Mouse (Mus musculus) left cerebral cortex, postnatal 4 days (tissue): Measurements from ENCODE around the gene Cep170. TPM values are rescaled to one million over a fixed set of nuclear protein-coding genes. Genes with fewer than 3 reads are reported as not detected.
"Not testable (repeated sequence)": the region's sequence is repeated elsewhere in the genome, so short reads cannot be mapped to it uniquely, and the experiment has no call there.

Experiments used
- DNase-seq: peaks from one replicate; pipeline ENCODE4 v3.0.0-alpha.2; 2022
- intact Hi-C: fragments of 180-260 bp; cut with DNase I; formaldehyde crosslinking; loops from one replicate; pipeline ENCODE4 v1.15.1; 2025
- total RNA-seq, 2 experiments: library from RNA; stranded (reverse); gene quantifications; 2 replicates each; pipeline ENCODE4 v1.2.3; 2021

The Cep170 gene
- 100 to 1,000 TPM; 334 to 375 TPM for total RNA-seq

DNA sequence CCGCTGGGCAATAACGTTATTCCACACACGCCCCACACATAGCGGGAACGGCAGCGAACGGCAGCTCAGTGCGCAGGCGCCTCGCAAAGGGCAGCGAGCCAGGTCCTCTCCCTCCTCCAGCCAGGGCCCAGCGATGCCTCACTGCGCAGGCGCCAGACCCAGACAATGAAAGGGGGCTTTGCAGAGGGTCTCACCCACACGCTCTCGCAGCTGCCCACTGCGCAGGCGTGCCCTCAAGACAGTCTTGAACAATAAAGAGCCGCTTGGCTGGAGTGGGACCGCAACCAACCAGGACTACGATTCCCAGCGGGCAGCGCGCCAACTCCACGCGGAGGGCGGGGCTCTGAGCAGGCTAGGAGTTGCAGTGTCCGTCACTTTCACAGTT is at the start of gene Cep170:
Cep170 (minus strand) TSS at position 32 of the 385 bp plus-strand sequence.
- intact Hi-C loops: no loop called here
- DNase-seq: peak; percentile 100

DNA sequence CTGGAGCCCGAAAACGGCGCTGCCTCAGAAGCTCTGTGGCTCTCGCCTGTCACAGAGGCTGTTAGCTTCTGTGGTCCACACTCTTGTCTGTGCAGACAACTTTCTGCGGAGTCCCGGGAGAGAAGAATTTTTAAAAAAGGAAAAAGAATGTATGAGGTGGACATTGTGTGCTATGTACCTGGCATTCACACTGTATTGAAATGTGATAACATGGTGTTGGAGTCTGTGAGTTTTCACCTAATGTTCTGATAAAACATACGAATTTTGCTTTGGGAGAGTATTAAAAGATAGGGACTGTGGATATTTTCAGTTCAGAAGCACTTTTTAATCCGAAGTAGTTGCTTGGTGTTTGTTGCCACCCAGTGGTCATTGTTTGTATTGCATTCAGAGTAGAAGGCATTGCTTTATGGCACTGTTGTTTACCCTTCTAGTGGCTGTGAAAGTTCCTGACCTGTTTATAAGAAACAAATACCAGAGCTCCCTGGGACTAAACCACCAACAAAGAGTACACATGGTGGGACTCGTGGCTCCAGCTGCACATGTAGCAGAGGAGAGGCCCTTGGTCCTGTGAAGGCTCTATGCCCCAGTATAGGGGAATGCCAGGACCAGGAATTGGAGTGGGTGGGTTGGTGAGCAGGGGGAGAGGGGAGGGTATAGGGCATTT is 48.2 kb upstream of the Cep170 start:
- DNase-seq: peak; percentile 57
- intact Hi-C loops: loop anchor here (2.0 to 10.0 kb wide), 2 partner anchors 147 to 925 kb away; no protein-coding TSS in a partner anchor

- intact Hi-C loops: no loop called here
- DNase-seq: no peak
Measured at GRCm38 (mm10) chr1:176852813-176853590, 39.1 kb upstream of the Cep170 start.

DNA sequence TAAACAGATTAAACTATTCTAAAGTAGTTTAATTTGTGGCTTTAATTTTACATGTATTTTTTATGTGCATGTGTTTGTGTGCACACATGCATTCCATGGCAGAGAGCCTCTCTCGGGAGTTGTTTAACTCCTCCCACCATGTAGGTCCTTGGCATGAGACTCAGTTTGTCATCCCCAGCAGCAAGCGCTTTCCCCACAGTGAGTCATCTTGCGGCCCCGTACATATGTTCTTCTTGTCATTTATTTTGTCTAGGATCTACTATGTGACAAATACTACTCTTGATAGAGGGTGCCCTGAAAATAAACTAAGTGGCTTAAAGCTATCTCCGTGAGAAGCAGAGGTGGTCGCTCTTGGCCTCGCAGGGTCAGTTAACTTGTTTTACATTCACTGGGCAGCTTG is 37.5 kb upstream of the Cep170 start:
- intact Hi-C loops: no loop called here
- DNase-seq: no peak

DNA sequence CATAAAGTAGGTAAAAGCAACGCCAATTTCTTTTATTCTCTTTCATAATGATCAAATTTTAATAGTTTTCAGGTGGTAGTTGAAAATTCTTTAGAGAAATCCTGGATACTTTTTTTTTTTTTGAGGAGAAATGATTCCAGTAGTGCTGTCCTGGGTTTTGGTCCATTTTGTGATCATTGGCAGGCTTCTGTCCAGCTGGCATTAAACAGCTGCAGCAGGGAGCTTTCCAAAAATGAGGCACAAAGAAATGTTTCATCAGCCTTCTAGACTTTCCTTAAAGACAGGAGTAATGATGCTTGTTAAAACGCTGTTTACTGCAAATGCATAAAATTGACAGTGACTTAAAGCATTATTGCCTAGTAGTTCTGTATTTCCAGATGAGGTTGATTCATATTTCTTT is 35.5 kb upstream of the Cep170 start:
- DNase-seq: no peak
- intact Hi-C loops: no loop called here

DNA sequence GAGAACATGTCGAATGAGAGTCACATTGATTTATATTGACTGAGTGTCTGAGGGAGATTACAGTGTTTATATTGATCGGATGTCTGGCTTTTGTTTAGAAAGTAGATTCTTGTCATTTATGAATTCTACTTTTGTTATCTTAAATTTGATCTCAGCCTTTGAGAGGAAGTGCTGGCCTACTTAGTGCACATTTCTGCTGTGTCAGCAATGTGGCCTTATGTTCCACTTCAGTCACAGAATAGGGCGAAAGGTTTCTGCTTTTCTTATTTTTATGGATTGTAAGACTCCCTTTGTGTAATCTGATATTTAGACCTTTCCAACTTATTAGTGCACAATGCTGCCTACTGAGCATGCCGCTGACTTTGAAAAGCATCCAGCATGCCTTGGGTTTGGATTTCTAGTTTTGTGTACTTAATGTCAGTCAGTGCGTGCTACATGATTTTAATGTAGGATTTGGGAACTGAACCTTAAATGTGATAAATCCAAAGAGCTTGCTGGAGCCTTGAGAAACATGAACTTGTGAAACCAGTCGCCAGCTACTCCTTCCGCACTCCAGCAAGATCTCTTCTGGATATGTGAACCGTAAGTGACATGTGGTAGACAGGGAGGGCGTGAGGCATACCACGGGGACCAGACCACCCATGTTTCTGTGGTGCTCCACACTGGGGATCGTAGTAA is 34.9 kb upstream of the Cep170 start:
- no peak for DNase-seq
- intact Hi-C loops: no loop called here

DNA sequence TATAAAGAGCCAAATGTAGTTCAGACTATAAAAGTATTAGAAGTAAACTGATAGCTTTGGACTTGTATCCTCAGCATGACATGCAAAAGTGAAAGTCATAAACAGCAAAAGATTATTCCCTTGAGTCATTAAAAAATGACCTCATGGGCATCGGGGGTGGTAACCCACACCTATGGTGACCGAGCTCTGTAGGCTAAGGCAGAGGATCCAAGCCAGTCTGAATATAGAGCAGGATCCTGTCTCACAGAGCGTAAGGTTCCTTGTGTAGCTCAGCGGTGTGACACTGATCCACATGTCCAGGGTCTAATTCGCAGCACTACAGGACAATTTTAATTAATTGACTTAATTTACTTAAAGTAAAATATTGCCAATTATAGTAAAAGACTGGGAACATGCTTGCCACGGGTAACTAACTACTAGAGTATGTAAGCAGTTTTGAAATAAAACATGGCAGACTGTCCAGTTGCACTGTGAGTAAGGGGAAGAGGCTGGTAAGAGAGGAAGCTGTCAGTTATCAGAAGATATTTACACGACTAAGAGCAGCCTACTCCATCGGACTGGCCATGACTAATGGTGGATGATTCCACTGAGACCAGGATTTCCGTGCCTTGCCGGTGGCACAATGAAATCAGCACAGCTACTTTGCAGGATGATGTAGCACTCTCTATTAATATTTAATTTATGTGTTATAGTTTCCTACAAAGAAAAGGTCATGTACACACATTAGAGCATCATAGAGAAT is 33.4 kb upstream of the Cep170 start:
- intact Hi-C loops: no loop called here
- no peak for DNase-seq

- intact Hi-C loops: no loop called here
- DNase-seq: no peak
Measured at GRCm38 (mm10) chr1:176845082-176845977, 31.5 kb upstream of the Cep170 start.

- DNase-seq, intact Hi-C loops: not testable (repeated sequence)
Measured at GRCm38 (mm10) chr1:176836562-176836961, 22.7 kb upstream of the Cep170 start.

DNA sequence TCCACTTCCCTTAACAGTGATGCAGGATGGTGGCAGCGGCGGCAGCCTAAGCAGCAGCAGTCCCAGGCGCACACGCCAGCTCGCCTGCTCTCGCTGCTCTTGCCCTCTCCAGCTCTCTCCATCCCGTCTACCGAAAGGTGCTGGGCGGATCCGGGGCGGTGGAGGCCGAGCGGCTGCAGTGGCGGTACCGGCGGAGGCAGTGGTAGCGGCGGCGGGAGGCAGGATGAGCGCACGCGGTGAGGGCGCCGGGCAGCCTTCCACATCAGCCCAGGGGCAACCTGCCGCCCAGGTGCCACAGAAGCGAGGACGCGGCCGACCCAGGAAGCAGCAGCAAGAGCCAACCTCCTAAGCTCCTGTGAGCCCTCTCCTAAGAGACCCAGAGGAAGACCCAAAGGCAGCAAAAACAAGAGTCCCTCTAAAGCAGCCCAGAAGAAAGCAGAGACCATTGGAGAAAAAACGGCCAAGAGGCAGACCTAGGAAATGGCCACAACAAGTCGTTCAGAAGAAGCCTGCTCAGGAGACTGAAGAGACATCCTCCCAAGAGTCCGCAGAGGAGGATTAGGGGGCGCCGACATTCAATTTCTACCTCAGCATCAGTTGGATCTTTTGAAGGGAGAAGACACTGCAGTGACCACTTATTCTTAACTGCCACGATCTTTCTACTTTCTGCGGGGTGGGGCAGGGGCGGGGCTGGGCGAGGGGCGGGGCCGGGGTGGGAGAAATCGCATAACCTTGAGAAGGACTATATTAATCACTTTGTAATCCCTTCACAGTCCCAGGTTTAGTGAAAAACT is 21.8 kb upstream of the Cep170 start:
- intact Hi-C loops: no loop called here
- DNase-seq: no peak

GRCm38 (mm10) chr1:176834880-176835279 is 21.0 kb upstream of the Cep170 start:
- DNase-seq: no peak
- intact Hi-C loops: no loop called here

- intact Hi-C loops: no loop called here
- no peak for DNase-seq
Measured at GRCm38 (mm10) chr1:176833948-176834347, 20.1 kb upstream of the Cep170 start.

DNA sequence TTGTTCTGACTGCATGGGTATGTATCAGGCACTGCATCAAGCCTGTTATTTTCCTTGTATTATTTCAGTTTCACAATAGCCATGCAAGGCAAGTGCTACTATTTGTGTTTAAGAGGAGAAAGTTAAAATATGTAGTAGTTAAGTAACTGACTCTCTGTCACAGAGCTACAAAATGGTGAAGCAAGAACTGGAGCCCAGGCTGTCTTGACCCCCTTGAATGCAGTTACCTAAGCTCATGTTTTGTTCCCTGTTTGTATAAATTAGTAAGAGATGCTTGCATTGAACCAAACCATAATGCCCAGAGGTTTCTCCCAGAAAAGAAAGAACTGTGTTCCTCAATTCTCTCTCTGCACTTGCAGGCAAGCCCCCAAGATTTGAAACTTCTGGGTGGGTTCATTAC is 19.4 kb upstream of the Cep170 start:
- DNase-seq: no peak
- intact Hi-C loops: no loop called here

DNA sequence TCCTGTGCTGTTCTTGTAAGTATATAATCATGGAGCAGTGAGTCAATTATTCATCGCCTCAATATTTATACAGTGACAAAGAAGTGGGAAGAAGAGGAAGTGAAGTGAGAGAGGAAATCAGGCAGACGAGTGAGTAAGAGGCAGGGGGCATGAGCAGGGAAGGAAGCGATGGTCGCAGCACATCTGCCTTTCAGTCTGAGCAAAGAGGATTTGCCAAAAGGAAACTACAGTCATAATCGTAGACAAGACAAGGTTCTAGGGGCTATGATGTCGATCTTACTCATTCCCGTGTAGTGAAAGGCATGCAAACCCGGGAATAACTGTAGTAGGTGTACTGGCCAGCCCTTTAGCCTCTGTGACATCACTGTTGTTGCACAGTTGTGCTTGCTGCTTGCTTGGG is 18.7 kb upstream of the Cep170 start:
- no peak for DNase-seq
- intact Hi-C loops: no loop called here

DNA sequence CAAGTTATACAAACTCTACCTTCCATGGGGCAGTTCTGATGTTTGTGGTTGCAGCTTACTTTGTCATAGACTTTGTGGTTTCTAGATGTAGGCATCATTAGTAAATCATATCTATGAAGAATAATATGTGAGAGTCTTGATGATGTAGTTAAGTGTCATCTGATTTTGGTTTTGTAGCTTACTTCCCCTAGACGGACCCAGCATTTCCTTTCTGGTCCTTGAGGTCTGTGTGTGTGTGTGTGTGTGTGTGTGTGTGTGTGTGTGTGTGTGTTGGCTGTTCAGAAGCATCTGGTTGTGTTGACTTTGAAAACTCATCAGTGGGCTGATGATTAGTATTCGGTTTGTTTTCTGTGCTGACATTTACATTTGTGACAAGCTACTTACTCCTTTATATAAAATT is 18.2 kb upstream of the Cep170 start:
- DNase-seq: no peak
- intact Hi-C loops: no loop called here

- intact Hi-C loops: no loop called here
- no peak for DNase-seq
Measured at GRCm38 (mm10) chr1:176828666-176829065, 14.8 kb upstream of the Cep170 start.

GRCm38 (mm10) chr1:176827945-176828485 is 14.1 kb upstream of the Cep170 start:
- intact Hi-C loops: no loop called here
- DNase-seq: no peak

DNA sequence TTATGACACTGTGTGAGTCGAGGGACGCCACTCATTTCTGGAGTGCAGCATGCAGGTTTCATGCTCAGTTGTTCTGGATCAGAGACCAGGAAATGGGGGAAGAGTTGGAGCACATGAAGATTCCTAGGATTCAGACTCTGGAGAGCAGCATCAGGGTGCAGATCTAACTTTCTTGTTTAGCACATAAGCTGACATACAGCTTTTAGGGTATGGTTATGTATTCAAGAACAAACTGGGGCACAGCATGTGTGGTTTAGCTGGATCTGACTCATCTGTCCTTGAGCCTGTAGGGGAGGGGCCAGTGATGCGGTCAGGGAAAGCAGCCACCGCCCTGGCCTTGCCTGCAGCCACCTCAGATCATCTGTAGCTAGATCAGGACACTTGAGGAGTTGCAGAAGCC is 13.5 kb upstream of the Cep170 start:
- intact Hi-C loops: no loop called here
- DNase-seq: no peak

DNA sequence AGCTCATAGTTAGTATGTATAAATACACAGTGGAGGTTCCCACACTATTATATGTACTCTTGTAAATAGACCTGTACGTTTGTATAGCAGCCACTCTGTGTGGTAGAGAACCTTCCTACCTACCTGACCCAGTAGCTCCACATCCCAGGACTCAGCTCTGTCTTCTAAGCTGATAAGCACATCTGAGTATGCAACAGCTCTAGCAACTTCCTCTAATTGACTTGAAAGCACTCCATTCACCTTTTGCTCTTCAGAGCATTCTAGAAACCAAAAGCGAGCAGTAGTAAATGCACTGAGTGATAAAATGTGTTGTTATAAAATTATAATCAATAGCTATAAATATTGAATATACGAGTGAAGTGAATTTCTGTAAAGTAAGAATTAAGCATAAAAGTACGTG is 13.1 kb upstream of the Cep170 start:
- intact Hi-C loops: no loop called here
- DNase-seq: no peak
